Mouse (Mus musculus) forebrain, embryonic 16.5 days (tissue): ENCODE data around the gene Galnt2. TPM values are rescaled to one million over a fixed set of nuclear protein-coding genes. Genes with fewer than 3 reads are reported as not detected.
A peak's percentile ranks its signal among the peaks of the same experiment; 100 is the strongest.

Experiments used
- ATAC-seq: fragments of 200-750 bp; cut with Nextera tagmentation; 2 replicates; pipeline ENCODE4 v1.8.0; 2017; ENCODE audit warnings: mild to moderate bottlenecking, moderate library complexity
- H3K27ac ChIP-seq: fragments of 300-500 bp; sonication (generic); 2 replicates; pipeline ENCODE4 v1.5.1; 2014; ENCODE audit warnings: low read length, control low read depth
- H3K27me3 ChIP-seq: fragments of 300-500 bp; sonication (generic); replicated peaks from 2 replicates; pipeline ENCODE4 v1.6.1; 2014; ENCODE audit warnings: low read length; ENCODE audit not compliant: control insufficient read depth, insufficient read depth
- H3K36me3 ChIP-seq: fragments of 300-500 bp; sonication (generic); 2 replicates; pipeline ENCODE4 v1.6.1; 2014; ENCODE audit not compliant: control insufficient read depth, insufficient read depth
- H3K4me1 ChIP-seq: fragments of 300-500 bp; sonication (generic); replicated peaks from 2 replicates; pipeline ENCODE4 v1.6.1; 2014; ENCODE audit warnings: low read length; ENCODE audit not compliant: control insufficient read depth, insufficient read depth
- H3K4me2 ChIP-seq: fragments of 300-500 bp; sonication (generic); 2 replicates; pipeline ENCODE4 v1.6.1; 2014; ENCODE audit warnings: mild to moderate bottlenecking, low read length, control low read depth
- H3K4me3 ChIP-seq: fragments of 300-500 bp; sonication (generic); replicated peaks from 2 replicates; pipeline ENCODE4 v1.5.1; 2014; ENCODE audit warnings: mild to moderate bottlenecking, low read length, control low read depth
- H3K9ac ChIP-seq: fragments of 300-500 bp; sonication (generic); replicated peaks from 2 replicates; pipeline ENCODE4 v1.6.1; 2014; ENCODE audit warnings: low read depth, low read length, control low read depth
- H3K9me3 ChIP-seq: fragments of 300-500 bp; sonication (generic); 2 replicates; pipeline ENCODE4 v1.6.1; 2016; ENCODE audit warnings: low read length; ENCODE audit not compliant: control insufficient read depth
- WGBS: fragments of 180-500 bp; shearing (Covaris S2); extraction: QIAGEN DNeasy Blood & Tissue Kit; methylation state at CpG from one replicate; pipeline ENCODE4 v1.1.7; 2014; 5-methylcytosine and 5-hydroxymethylcytosine counted together
- polyA plus RNA-seq: library from polyadenylated mRNA; unstranded; fragments of >200 nt; fragmentation: Nextera tagmentation; extraction: Ambion mirVana; gene quantifications from 2 replicates; pipeline ENCODE4 v1.2.1, GENCODE M21; 2015

Gene Galnt2
- polyA plus RNA-seq, 1 experiment from 2014 or later: 47.8 TPM

GRCm38 (mm10) chr8:124282878-124283630, 51.9 kb downstream of the Galnt2 start:
- Histone ChIP-seq H3K9ac (no peak overlapping the region), H3K27me3 (no peaks in the 10 kb centered on the region), H3K4me1 (peaks cover 62% of the 10 kb centered on the region), H3K36me3 (no peaks in the 10 kb centered on the region), H3K4me3 (no peak overlapping the region), H3K27ac (peak overlapping the region; percentile 86), H3K9me3 (no peaks in the 10 kb centered on the region), H3K4me2 (no peak overlapping the region)
- 55% methylated on average over 12 of the region's 12 CpGs for WGBS
- no peak for ATAC-seq

- ATAC-seq: no peak
- H3K36me3 ChIP-seq: no peaks in the 10 kb centered on the region
- WGBS: 19% methylated on average over 11 of the region's 11 CpGs
- 0 out of 2 replicates have a peak overlapping the region, but pooled peaks have one; percentile 15 for H3K9ac ChIP-seq
- H3K4me3 ChIP-seq: no peak overlapping the region
- peak overlapping the region; percentile 86 for H3K27ac ChIP-seq
- H3K27me3 ChIP-seq: no peaks in the 10 kb centered on the region
- no peaks in the 10 kb centered on the region for H3K9me3 ChIP-seq
- H3K4me2 ChIP-seq: no peak overlapping the region
- peaks cover 63% of the 10 kb centered on the region for H3K4me1 ChIP-seq
These were observed 52.6 kb downstream of the Galnt2 start for GRCm38 (mm10) chr8:124283644-124284332.

GRCm38 (mm10) chr8:124284333-124284711, 53.1 kb downstream of the Galnt2 start:
- H3K4me1 ChIP-seq: peaks cover 68% of the 10 kb centered on the region
- H3K36me3 ChIP-seq: no peaks in the 10 kb centered on the region
- ATAC-seq: peak; percentile 63
- no peaks in the 10 kb centered on the region for H3K9me3 ChIP-seq
- no peak overlapping the region; the same call in 1 of the 2 replicates for H3K9ac ChIP-seq
- H3K27me3 ChIP-seq: no peaks in the 10 kb centered on the region
- no peak overlapping the region for H3K4me2 ChIP-seq
- 6% methylated on average over 6 of the region's 6 CpGs for WGBS
- H3K27ac ChIP-seq: peak overlapping the region; percentile 86
- H3K4me3 ChIP-seq: no peak overlapping the region

GRCm38 (mm10) chr8:124284984-124285576, 53.9 kb downstream of the Galnt2 start:
- ATAC-seq: peak; percentile 34
- under 1% methylated on average over 9 of the region's 9 CpGs for WGBS
- Histone ChIP-seq H3K36me3 (no peaks in the 10 kb centered on the region), H3K9me3 (no peaks in the 10 kb centered on the region), H3K4me3 (no peak overlapping the region), H3K27me3 (no peaks in the 10 kb centered on the region), H3K9ac (peak overlapping the region; percentile 27; the same call in 1 of the 2 replicates), H3K4me2 (no peak overlapping the region), H3K27ac (peak overlapping the region; percentile 86), H3K4me1 (peaks cover 73% of the 10 kb centered on the region)

- Histone ChIP-seq H3K27me3 (no peaks in the 10 kb centered on the region), H3K36me3 (no peaks in the 10 kb centered on the region), H3K4me3 (no peak overlapping the region), H3K4me1 (peaks cover 85% of the 10 kb centered on the region), H3K9me3 (no peaks in the 10 kb centered on the region), H3K9ac (no peak overlapping the region), H3K4me2 (no peak overlapping the region), H3K27ac (peak overlapping the region; percentile 11)
- ATAC-seq: no peak
- 52% methylated on average over 4 of the region's 4 CpGs for WGBS
These were observed 55.4 kb downstream of the Galnt2 start for GRCm38 (mm10) chr8:124286461-124287124.

- no peak overlapping the region for H3K9ac ChIP-seq
- H3K4me3 ChIP-seq: no peak overlapping the region
- peaks cover 78% of the 10 kb centered on the region for H3K4me1 ChIP-seq
- 77% methylated on average over 4 of the region's 4 CpGs for WGBS
- H3K9me3 ChIP-seq: no peaks in the 10 kb centered on the region
- ATAC-seq: no peak
- H3K36me3 ChIP-seq: no peaks in the 10 kb centered on the region
- H3K27ac ChIP-seq: peak overlapping the region; percentile 77; the same call in 1 of the 2 replicates
- H3K4me2 ChIP-seq: no peak overlapping the region
- no peaks in the 10 kb centered on the region for H3K27me3 ChIP-seq
These were observed 57.1 kb downstream of the Galnt2 start for GRCm38 (mm10) chr8:124288215-124288864.

- no peak overlapping the region for H3K4me2 ChIP-seq
- no peak overlapping the region for H3K9ac ChIP-seq
- peaks cover 75% of the 10 kb centered on the region for H3K4me1 ChIP-seq
- peak; percentile 47; the same call in 1 of the 2 replicates for ATAC-seq
- 60% methylated on average over 5 of the region's 5 CpGs for WGBS
- H3K27me3 ChIP-seq: no peaks in the 10 kb centered on the region
- H3K36me3 ChIP-seq: no peaks in the 10 kb centered on the region
- no peak overlapping the region for H3K4me3 ChIP-seq
- H3K27ac ChIP-seq: peak overlapping the region; percentile 77
- H3K9me3 ChIP-seq: no peaks in the 10 kb centered on the region
These were observed 58.4 kb downstream of the Galnt2 start for GRCm38 (mm10) chr8:124289481-124290050.

GRCm38 (mm10) chr8:124290911-124291691, 59.9 kb downstream of the Galnt2 start:
- 83% methylated on average over 9 of the region's 9 CpGs for WGBS
- Histone ChIP-seq H3K4me2 (no peak overlapping the region), H3K36me3 (no peaks in the 10 kb centered on the region), H3K9ac (no peak overlapping the region), H3K27me3 (no peaks in the 10 kb centered on the region), H3K4me1 (peaks cover 65% of the 10 kb centered on the region), H3K9me3 (no peaks in the 10 kb centered on the region), H3K27ac (peak overlapping the region; percentile 63; the same call in 1 of the 2 replicates), H3K4me3 (no peak overlapping the region)
- ATAC-seq: no peak
